Mouse (Mus musculus): ENCODE measurements around the gene Dnajb5. TPM values are rescaled to one million over a fixed set of nuclear protein-coding genes. Genes with fewer than 3 reads are reported as not detected.
A peak's percentile ranks its signal among the peaks of the same experiment; 100 is the strongest.

Gene Dnajb5
- polyA plus RNA-seq, 1 experiment from 2014 or later: 8.9 TPM

DNA sequence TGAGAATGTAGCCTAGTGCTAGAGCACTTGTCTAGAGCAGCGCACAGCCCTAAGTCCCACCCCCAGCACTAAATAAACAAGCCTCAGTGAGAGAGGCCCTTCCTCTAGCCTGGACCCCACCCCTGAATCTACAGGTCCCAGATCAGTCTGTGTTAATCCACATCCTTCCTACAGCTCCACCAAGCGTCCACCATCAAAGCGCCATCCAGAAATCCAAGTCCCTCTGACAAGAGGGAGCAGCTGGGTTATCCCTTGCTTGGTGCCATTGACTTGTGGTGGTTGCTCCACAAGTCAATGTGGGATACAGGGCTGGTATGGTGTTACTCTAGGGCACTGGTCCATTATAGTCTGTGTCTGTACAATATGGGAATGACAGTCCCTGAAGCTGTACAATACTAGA, 5.6 kb downstream of the Dnajb5 start:
- peaks cover 32% of the 10 kb centered on the region for H3K36me3 ChIP-seq
- no peaks in the 10 kb centered on the region for H3K27me3 ChIP-seq
- no peak overlapping the region for H3K4me2 ChIP-seq (replicated peaks)
- peaks cover 34% of the 10 kb centered on the region for H3K4me1 ChIP-seq
- no peak overlapping the region for H3K9ac ChIP-seq
- ATAC-seq (ENCODE audit: low FRiP score, low read depth): no peak
- no peak overlapping the region for H3K27ac ChIP-seq
- H3K4me3 ChIP-seq: no peak overlapping the region
- H3K9me3 ChIP-seq: no peaks in the 10 kb centered on the region
- 94% methylated on average over 3 of the region's 3 CpGs for WGBS

DNA sequence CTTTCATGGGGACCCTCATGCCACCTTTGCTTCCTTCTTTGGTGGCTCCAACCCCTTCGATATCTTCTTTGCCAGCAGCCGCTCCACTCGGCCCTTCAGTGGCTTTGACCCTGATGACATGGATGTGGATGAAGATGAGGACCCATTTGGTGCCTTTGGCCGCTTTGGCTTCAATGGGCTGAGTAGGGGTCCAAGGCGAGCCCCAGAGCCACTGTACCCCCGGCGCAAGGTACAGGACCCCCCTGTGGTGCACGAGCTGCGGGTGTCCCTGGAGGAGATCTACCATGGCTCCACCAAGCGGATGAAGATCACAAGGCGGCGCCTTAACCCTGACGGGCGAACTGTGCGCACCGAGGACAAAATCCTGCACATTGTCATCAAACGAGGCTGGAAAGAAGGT, 7.0 kb downstream of the Dnajb5 start:
- ATAC-seq (ENCODE audit: low FRiP score, low read depth): no peak
- H3K9ac ChIP-seq: no peak overlapping the region
- H3K36me3 ChIP-seq: peaks cover 32% of the 10 kb centered on the region
- H3K4me3 ChIP-seq: no peak overlapping the region
- peaks cover 21% of the 10 kb centered on the region for H3K4me1 ChIP-seq
- no peaks in the 10 kb centered on the region for H3K27me3 ChIP-seq
- H3K27ac ChIP-seq: no peak overlapping the region
- WGBS: 92% methylated on average over 17 of the region's 17 CpGs
- H3K9me3 ChIP-seq: no peaks in the 10 kb centered on the region
- no peak overlapping the region for H3K4me2 ChIP-seq (replicated peaks)

DNA sequence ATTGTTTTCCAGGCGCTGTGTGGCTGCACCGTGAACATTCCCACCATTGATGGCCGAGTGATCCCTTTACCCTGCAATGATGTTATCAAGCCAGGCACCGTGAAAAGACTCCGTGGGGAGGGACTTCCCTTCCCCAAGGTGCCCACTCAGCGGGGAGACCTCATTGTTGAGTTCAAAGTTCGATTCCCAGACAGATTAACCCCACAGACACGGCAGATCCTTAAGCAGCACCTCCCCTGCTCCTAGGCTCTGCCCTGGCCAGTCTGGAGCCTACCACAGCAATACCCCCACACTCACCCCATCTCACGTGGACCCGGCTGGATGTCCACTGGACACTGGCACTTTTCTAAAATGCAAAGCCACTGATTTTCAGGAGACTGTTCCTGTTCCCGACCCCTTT, 7.7 kb downstream of the Dnajb5 start:
- Histone ChIP-seq H3K4me2 (replicated peaks) (no peak overlapping the region), H3K4me1 (peaks cover 15% of the 10 kb centered on the region), H3K27me3 (no peaks in the 10 kb centered on the region), H3K9me3 (no peaks in the 10 kb centered on the region), H3K4me3 (no peak overlapping the region), H3K27ac (no peak overlapping the region), H3K36me3 (peaks cover 32% of the 10 kb centered on the region), H3K9ac (no peak overlapping the region)
- no peak for ATAC-seq (ENCODE audit: low FRiP score, low read depth)
- WGBS: 84% methylated on average over 11 of the region's 11 CpGs

DNA sequence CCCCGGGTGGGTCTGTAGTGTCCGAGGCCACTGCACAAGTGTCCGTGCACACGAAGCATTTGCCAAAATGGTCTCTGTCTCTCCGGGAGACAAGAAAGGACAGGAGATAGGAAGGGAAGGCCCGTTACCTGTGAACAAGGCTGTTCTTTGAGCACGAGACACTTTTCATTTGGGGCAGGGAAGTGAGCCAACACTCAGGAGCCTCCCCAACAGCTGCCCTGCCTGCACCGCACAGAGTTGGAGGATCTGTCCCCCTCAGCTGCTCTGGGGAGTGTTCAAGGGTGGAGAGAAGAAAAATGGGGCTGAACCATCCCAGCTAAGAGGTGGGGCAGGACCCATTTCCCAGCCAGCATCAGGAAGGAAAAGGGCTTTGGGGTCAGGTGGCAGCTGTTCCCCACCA, 8.4 kb downstream of the Dnajb5 start:
- Histone ChIP-seq H3K36me3 (peaks cover 32% of the 10 kb centered on the region), H3K4me3 (no peak overlapping the region), H3K27ac (no peak overlapping the region), H3K4me2 (replicated peaks) (no peak overlapping the region), H3K27me3 (no peaks in the 10 kb centered on the region), H3K9ac (no peak overlapping the region), H3K4me1 (peaks cover 10% of the 10 kb centered on the region), H3K9me3 (no peaks in the 10 kb centered on the region)
- WGBS: 91% methylated on average over 8 of the region's 8 CpGs
- no peak for ATAC-seq (ENCODE audit: low FRiP score, low read depth)

DNA sequence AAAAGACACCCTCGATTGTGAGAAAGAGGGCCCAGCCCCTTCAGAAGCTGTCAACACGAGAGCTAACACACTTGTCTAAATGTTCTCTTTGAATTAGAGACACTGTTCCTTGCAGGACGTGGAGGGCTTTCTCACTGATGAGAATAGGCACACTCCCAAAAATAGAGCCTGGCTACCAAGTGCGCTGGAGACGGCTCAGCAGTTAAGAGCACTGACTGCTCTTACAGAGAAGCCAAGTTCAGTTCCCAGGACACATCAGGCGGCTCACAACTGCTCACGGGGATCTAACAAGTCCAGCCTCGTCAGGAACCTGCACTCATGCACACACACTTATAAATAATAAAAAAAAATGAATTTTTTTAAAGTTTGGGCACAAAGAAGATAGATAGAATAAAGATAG, 9.3 kb downstream of the Dnajb5 start:
- no peak; the same call in 1 of the 2 replicates for ATAC-seq (ENCODE audit: low FRiP score, low read depth)
- no peaks in the 10 kb centered on the region for H3K9me3 ChIP-seq
- H3K4me2 ChIP-seq (replicated peaks): no peak overlapping the region
- no peaks in the 10 kb centered on the region for H3K27me3 ChIP-seq
- peaks cover 25% of the 10 kb centered on the region for H3K36me3 ChIP-seq
- peaks cover under 1% of the 10 kb centered on the region; the same call in 1 of the 2 replicates for H3K4me1 ChIP-seq
- 73% methylated on average over 8 of the region's 8 CpGs for WGBS
- no peak overlapping the region for H3K27ac ChIP-seq
- no peak overlapping the region for H3K9ac ChIP-seq
- H3K4me3 ChIP-seq: no peak overlapping the region

DNA sequence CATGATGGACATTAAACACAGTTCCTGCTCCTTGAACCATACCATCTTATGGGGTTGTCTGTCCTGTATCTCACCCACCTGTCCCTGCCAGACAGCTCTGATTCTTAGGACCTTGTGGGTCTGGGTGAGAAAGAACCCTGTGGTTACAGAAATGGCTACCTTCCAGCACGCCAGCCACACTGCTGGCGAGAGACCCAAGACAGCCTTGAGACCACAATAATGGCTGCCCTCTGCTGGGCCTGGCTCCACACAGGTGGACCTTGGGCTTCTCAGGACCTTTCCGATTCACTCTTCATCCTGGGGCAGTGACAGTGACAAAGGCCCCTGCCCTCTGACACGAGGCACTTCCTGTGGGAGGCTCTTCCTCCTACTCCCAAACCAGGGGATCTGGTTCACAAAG, 9.8 kb downstream of the Dnajb5 start:
- Histone ChIP-seq H3K36me3 (peaks cover 25% of the 10 kb centered on the region), H3K9ac (no peak overlapping the region), H3K4me3 (no peak overlapping the region), H3K27me3 (no peaks in the 10 kb centered on the region), H3K9me3 (no peaks in the 10 kb centered on the region), H3K4me2 (replicated peaks) (no peak overlapping the region), H3K27ac (no peak overlapping the region), H3K4me1 (no peaks in the 10 kb centered on the region)
- ATAC-seq (ENCODE audit: low FRiP score, low read depth): no peak; the same call in 1 of the 2 replicates
- WGBS: 65% methylated on average over 4 of the region's 4 CpGs

DNA sequence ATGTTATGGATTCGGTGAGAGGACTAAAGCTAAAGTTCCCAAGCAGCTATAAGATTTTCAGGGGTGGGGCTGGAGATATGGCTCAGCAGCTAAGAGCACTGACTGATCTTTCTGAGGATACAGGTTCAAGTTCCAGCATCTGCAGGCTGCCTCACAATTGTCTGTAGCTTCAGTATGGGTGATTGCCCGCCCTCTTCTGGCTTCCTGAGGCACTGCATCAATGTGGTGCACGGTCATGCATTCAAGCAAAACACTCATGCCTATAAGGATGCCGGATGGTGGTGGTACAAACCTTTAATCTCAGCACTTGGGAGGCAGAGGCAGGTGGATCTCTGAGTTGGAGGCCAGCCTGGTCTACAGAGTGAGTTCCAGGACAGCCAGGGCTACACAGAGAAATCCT, 12.0 kb downstream of the Dnajb5 start:
- Histone ChIP-seq H3K27ac (no peak overlapping the region), H3K27me3 (no peaks in the 10 kb centered on the region), H3K9ac (no peak overlapping the region), H3K4me3 (no peak overlapping the region), H3K36me3 (peaks cover 20% of the 10 kb centered on the region), H3K4me1 (peaks cover 4% of the 10 kb centered on the region; the same call in 1 of the 2 replicates), H3K4me2 (replicated peaks) (no peak overlapping the region), H3K9me3 (no peaks in the 10 kb centered on the region)
- WGBS: 28% methylated on average over 4 of the region's 4 CpGs
- no peak for ATAC-seq (ENCODE audit: low FRiP score, low read depth)

DNA sequence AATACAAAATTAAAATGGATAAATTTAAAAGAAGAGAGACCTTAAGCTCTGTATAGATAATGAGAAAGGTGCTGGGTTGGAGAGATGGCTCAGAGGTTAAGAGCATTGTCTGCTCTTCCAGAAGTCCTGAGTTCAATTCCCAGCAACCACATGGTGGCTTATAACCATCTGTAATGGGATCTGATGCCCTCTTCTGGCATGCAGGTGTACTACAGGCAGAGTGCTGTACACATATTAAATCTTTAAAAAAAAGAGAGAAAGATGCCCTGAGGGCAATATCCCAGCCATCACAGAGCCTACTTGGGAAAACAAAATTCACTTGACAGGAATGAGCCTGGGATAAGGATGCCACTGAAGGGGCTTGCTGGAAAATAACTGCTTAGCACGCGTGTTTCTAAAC, 13.9 kb downstream of the Dnajb5 start:
- peaks cover 1% of the 10 kb centered on the region; the same call in 1 of the 2 replicates for H3K36me3 ChIP-seq
- 94% methylated on average over 2 of the region's 2 CpGs for WGBS

DNA sequence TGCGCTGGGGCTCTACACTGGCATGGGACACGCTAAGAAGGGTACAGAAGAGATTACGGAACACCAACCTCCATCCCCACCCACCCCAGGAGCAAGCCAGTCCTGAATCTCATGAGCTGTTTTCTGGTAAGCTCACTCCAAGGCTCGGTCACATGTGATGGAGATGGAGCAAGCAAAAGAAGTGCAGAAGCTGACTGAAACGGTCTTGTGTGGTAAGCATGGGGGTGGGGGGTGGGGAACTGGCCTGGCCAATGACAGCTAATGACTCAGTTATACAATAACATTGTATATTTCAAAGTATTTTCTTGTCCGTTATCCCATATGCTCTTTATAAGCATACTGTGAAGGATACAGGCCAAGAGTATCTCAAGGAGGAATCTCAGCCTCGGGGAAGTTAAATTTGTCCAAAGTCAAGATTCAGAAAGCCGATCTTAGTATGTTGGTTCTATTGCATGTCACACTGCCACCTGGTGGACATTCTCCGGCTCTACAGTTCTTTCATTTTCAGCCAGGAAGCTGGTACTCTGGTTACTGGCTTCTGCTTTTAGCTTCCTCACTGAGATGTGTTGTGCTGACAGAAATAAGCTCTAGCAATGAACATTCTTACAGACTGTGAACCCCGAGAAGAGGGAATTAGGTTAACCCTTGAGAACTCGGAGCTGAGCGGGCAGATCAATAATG, 15.6 kb downstream of the Dnajb5 start:
- ATAC-seq (ENCODE audit: low FRiP score, low read depth): no peak
- no peaks in the 10 kb centered on the region for H3K9me3 ChIP-seq
- 15% methylated on average over 12 of the region's 12 CpGs for WGBS
- no peaks in the 10 kb centered on the region for H3K27me3 ChIP-seq
- no peaks in the 10 kb centered on the region for H3K36me3 ChIP-seq
- no peak overlapping the region for H3K9ac ChIP-seq
- no peak overlapping the region for H3K27ac ChIP-seq
- no peak overlapping the region for H3K4me3 ChIP-seq
- peaks cover 4% of the 10 kb centered on the region; the same call in 1 of the 2 replicates for H3K4me1 ChIP-seq
- peak overlapping the region; percentile 38 for H3K4me2 ChIP-seq (replicated peaks)

More for the DNA sequence above, 13.9 kb downstream of the Dnajb5 start:
- no peak overlapping the region for H3K27ac ChIP-seq
- H3K4me3 ChIP-seq: no peak overlapping the region
- ATAC-seq (ENCODE audit: low FRiP score, low read depth): no peak
- H3K27me3 ChIP-seq: no peaks in the 10 kb centered on the region
- H3K9me3 ChIP-seq: no peaks in the 10 kb centered on the region
- H3K4me1 ChIP-seq: peaks cover 4% of the 10 kb centered on the region; the same call in 1 of the 2 replicates
- H3K4me2 ChIP-seq (replicated peaks): no peak overlapping the region
- no peak overlapping the region for H3K9ac ChIP-seq

DNA sequence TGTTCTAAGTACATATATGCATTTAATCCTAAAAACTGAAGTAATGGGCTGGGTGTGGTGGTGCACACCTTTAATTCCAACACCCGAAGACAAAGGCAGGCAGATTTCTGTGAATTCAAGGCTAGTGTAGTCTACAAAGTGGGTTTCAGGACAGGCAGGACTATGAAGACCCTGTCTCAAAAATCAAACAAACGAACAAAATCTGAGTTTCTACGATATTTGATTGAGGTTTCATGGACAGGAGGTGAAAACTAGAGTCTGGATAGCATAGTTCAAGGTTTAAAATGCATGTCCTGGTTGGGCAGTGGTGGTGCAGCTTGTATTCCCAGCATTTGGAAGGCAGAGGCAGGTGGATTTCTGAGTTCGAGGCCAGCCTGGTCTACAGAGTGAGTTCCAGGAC, 19.7 kb downstream of the Dnajb5 start, which contains the start of gene 1700022I11Rik:
1700022I11Rik (plus strand) TSS at position 301 of the 400 bp plus-strand sequence.
- H3K9me3 ChIP-seq: no peaks in the 10 kb centered on the region
- no peaks in the 10 kb centered on the region for H3K36me3 ChIP-seq
- 85% methylated on average over 4 of the region's 4 CpGs for WGBS
- H3K4me1 ChIP-seq: peaks cover 4% of the 10 kb centered on the region; the same call in 1 of the 2 replicates
- H3K27me3 ChIP-seq: no peaks in the 10 kb centered on the region
- no peak within 1 kb of the TSS for H3K4me2 ChIP-seq (replicated peaks)
- no peak within 1 kb of the TSS for H3K9ac ChIP-seq
- H3K27ac ChIP-seq: no peak within 1 kb of the TSS
- ATAC-seq (ENCODE audit: low FRiP score, low read depth): no peak
- H3K4me3 ChIP-seq: no peak within 1 kb of the TSS

DNA sequence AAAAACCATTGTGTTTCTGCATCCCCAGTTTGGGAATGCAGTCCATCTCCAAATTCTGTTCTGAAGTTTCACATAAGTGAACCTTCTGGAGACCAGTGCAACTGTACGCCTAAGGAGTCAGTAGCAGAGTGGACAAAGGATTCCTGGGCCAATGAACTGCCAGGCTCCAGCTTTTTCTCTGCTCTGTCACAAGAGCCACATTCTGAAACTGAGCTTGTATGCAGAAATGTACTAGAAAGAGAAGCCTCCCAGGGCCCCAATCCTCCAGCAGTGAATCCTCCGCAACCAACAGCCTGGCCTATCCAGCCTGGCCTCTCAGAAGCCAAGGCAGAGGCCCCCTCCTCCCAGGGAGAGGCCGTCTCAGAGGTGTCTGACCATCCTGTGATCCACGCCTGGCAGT, 23.3 kb downstream of the Dnajb5 start:
- Histone ChIP-seq H3K27ac (no peak overlapping the region), H3K4me2 (replicated peaks) (no peak overlapping the region), H3K9me3 (no peaks in the 10 kb centered on the region), H3K27me3 (no peaks in the 10 kb centered on the region), H3K4me1 (no peaks in the 10 kb centered on the region), H3K9ac (no peak overlapping the region), H3K4me3 (no peak overlapping the region), H3K36me3 (peaks cover 7% of the 10 kb centered on the region)
- ATAC-seq (ENCODE audit: low FRiP score, low read depth): no peak
- WGBS: 56% methylated on average over 4 of the region's 4 CpGs

DNA sequence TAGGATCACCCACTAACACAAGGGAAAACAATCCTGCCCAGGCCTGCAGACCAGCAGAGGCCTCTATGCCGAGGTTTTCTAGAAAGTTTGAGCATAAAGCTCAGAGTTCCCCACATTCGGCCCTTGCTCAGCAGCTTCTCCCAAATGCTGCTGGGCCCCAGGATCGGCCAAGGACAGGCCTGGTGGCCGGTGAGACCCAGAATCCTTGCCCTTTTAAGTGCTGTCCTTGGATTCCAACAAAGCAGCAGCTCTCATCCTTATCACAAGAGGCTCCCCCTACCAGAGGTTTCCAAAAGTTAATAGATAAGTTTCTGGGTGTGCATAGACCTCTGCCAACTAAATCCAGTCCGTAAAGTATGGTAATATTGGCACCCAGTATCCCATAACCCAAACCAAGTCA, 24.3 kb downstream of the Dnajb5 start:
- Histone ChIP-seq H3K4me3 (no peak overlapping the region), H3K27ac (no peak overlapping the region), H3K36me3 (peaks cover 14% of the 10 kb centered on the region), H3K4me1 (no peaks in the 10 kb centered on the region), H3K4me2 (replicated peaks) (no peak overlapping the region), H3K9ac (no peak overlapping the region), H3K9me3 (no peaks in the 10 kb centered on the region), H3K27me3 (no peaks in the 10 kb centered on the region)
- no peak for ATAC-seq (ENCODE audit: low FRiP score, low read depth)
- WGBS: 79% methylated on average over 5 of the region's 5 CpGs

DNA sequence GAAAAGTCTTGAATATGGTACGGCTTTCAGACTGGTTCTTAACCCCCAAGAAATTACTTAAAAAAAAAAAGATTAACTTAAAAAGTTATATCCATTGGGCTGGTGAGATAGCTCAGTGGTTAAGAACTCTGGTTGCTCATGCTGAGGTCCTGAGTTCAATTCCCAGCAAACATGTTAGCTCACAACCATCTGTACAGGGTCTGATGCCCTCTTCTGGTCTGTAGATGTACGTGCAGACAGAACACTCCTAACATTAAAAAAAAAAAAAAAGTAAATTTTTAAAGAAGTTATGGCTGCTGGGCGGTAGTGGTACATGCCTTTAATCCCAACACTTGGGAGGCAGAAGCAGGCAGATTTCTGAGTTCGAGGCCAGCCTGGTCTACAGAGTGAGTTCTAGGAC, 28.4 kb downstream of the Dnajb5 start:
- Histone ChIP-seq H3K27me3 (no peaks in the 10 kb centered on the region), H3K36me3 (peaks cover 55% of the 10 kb centered on the region), H3K9ac (no peak overlapping the region), H3K9me3 (no peaks in the 10 kb centered on the region), H3K4me1 (no peaks in the 10 kb centered on the region), H3K4me2 (replicated peaks) (no peak overlapping the region), H3K4me3 (no peak overlapping the region), H3K27ac (no peak overlapping the region)
- 91% methylated on average over 4 of the region's 4 CpGs for WGBS
- ATAC-seq (ENCODE audit: low FRiP score, low read depth): no peak

Measured in limb, embryonic 13.5 days (tissue).